Comparison of ENCODE assay signal across 8 mouse cellular contexts in the genomic region with DNA sequence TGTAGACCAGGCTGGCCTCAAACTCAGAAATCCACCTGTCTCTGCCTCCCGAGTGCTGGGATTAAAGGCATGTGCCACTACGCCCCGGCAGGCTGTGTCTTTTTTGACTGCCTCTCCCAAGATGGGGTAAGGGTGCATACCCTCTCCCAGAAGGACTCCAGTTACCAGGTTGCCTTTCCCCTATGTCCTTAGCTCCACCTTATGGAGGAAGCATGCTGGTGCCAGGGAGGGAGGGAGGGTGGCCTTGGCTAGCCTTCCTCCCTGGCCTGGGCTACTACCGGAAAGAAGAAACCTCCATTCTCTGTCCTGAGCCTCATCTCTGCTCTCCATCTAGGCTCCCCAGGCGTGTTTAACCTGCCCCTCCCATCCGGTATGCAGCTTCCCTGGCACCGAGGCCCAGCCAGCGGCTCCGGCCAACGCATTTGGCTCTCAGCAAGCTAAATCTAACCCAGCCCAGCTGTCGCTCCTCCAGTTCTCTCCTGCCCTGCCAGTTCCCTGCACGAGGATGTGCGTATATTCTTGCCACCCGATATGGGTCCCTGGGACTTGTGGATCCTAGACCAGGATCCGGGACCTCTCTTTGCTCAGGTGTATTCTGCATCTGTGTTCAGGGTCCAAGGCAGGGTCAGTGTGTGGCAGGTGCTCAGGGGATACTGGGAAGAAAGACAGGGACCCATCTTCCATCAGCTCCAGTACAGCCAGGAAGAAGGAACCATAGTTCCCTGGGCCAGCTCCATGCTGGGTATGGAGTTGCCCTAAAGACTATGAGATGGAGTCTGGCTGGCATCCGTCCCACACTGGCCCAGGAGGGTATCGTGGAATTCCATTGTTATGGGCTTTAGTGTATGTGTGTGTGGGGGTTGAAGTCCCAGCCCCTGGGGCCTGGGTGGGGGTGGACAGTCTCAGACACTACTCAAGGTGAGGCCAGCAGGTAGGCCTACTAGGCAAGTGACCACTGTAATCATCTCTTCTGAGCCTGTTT. TPM values are rescaled to one million over a fixed set of nuclear protein-coding genes. Genes with fewer than 3 reads are reported as not detected.
DNase-seq lines count a peak whose midpoint lies in the region; ATAC-seq and TF ChIP-seq lines count a peak whose summit lies in the region.

No protein-coding gene starts in this region.

- H3K27me3 ChIP-seq in neural tube, embryonic 13.5 days, result no peaks in the 10 kb centered on the region
- peaks cover 15% of the 10 kb centered on the region; the same call in 1 of the 2 replicates for H3K27me3 ChIP-seq in heart, embryonic 13.5 days (replicated peaks)

- peaks cover 42% of the 10 kb centered on the region for H3K4me1 ChIP-seq in neural tube, embryonic 13.5 days (replicated peaks)
- peaks cover 15% of the 10 kb centered on the region for H3K4me1 ChIP-seq in cortical plate, adult 2 months (ENCODE audit: control insufficient read depth, insufficient read depth, low read length)
- peaks cover 47% of the 10 kb centered on the region for H3K4me1 ChIP-seq in heart, embryonic 13.5 days

- no peak overlapping the region for H3K4me2 ChIP-seq in neural tube, embryonic 13.5 days
- H3K4me2 ChIP-seq in heart, embryonic 13.5 days, result no peak overlapping the region

- ATAC-seq in neural tube, embryonic 13.5 days (ENCODE audit: low read depth), result no peak
- no peak for ATAC-seq in heart, embryonic 13.5 days (ENCODE audit: extremely low read depth, insufficient number of reproducible peaks, low FRiP score, low TSS enrichment)

- 0 out of 2 replicates have a peak overlapping the region, but pooled peaks have one; percentile 11 for H3K27ac ChIP-seq in neural tube, embryonic 13.5 days (replicated peaks)
- no peak overlapping the region for H3K27ac ChIP-seq in cortical plate, adult 2 months (ENCODE audit: insufficient read depth, low read length)
- H3K27ac ChIP-seq in heart, embryonic 13.5 days (replicated peaks), result peak overlapping the region; percentile 65

- H3K4me3 ChIP-seq in neural tube, embryonic 13.5 days, result no peak overlapping the region
- H3K4me3 ChIP-seq in cortical plate, adult 2 months (ENCODE audit: insufficient read depth, low read length), result no peak overlapping the region
- H3K4me3 ChIP-seq in heart, embryonic 13.5 days, result no peak overlapping the region

- no peaks in the 10 kb centered on the region for H3K9me3 ChIP-seq in neural tube, embryonic 13.5 days
- no peaks in the 10 kb centered on the region for H3K9me3 ChIP-seq in heart, embryonic 13.5 days

- H3K36me3 ChIP-seq in neural tube, embryonic 13.5 days, result no peaks in the 10 kb centered on the region
- H3K36me3 ChIP-seq in heart, embryonic 13.5 days, result no peaks in the 10 kb centered on the region

- TF ChIP-seq CTCF in cortical plate, adult 2 months (IDR thresholded peaks at IDR 0.05; ENCODE audit: extremely low read depth, insufficient read depth, low read length), result 0 out of 2 replicates have a peak, but pooled peaks have one; percentile 9

- intact Hi-C loops in left cerebral cortex, postnatal 14 days (cut with DNase I), result no loop called here

- no peak for DNase-seq in neural tube, embryonic 10.5 days (ENCODE audit: extremely low spot score, low spot score)
- peak; percentile 74 to 79 for DNase-seq in left cerebral cortex, postnatal 14 days (ENCODE audit: low spot score in 2 of 2)
- peak; percentile 60 for DNase-seq in right cerebral cortex, postnatal 4 days
- no peak for DNase-seq in thymus, postnatal 4 days
- no peak for DNase-seq in spleen, postnatal 36 days (ENCODE audit: low spot score in 2 of 2)

- H3K9ac ChIP-seq in neural tube, embryonic 13.5 days, result no peak overlapping the region; the same call in 1 of the 2 replicates
- 0 out of 2 replicates have a peak overlapping the region, but pooled peaks have one; percentile 16 for H3K9ac ChIP-seq in heart, embryonic 13.5 days

- TF ChIP-seq POLR2A in cortical plate, adult 2 months (IDR thresholded peaks at IDR 0.05; ENCODE audit: extremely low read depth, insufficient read depth, low read length), result no peak

- 60% methylated on average over 17 of the region's 17 CpGs for WGBS in neural tube, embryonic 13.5 days
- WGBS in heart, embryonic 13.5 days, result 52% methylated on average over 17 of the region's 17 CpGs

RNA-seq across cellular contexts. Expression of a gene that starts 4.9 kb away (rescaled TPM):
- 61.2 and 64.5 TPM in 2 replicates for polyA plus RNA-seq in neural tube, embryonic 13.5 days (2015; fragmentation: Nextera tagmentation; extraction: Ambion mirVana)
- 45.3 and 48.2 TPM in 2 replicates for polyA plus RNA-seq in cortical plate, adult 2 months (2012; rRNA removed)
- 34.1 and 37.8 TPM in 2 replicates for polyA plus RNA-seq in heart, embryonic 13.5 days (2015; fragmentation: Nextera tagmentation; extraction: Ambion mirVana)
- 10 to 100 TPM; 51.4 to 52.8 TPM for total RNA-seq in left cerebral cortex, postnatal 14 days (2021)

RNA-seq across cellular contexts. Expression of a gene that starts 9.9 kb away (rescaled TPM):
- 2.5 TPM in 2 replicates for polyA plus RNA-seq in neural tube, embryonic 13.5 days (2015; fragmentation: Nextera tagmentation; extraction: Ambion mirVana)
- polyA plus RNA-seq in cortical plate, adult 2 months (2012; rRNA removed), result 83.6 and 103 TPM in 2 replicates
- not detected in 2 replicates for polyA plus RNA-seq in heart, embryonic 13.5 days (2015; fragmentation: Nextera tagmentation; extraction: Ambion mirVana)
- total RNA-seq in left cerebral cortex, postnatal 14 days (2021), result 10 to 100 TPM; 65.4 to 73.5 TPM

RNA-seq across cellular contexts. Expression of a gene that starts 43.8 kb away (rescaled TPM):
- 31.5 and 32.9 TPM in 2 replicates for polyA plus RNA-seq in neural tube, embryonic 13.5 days (2015; fragmentation: Nextera tagmentation; extraction: Ambion mirVana)
- 27.4 and 28.4 TPM in 2 replicates for polyA plus RNA-seq in cortical plate, adult 2 months (2012; rRNA removed)
- polyA plus RNA-seq in heart, embryonic 13.5 days (2015; fragmentation: Nextera tagmentation; extraction: Ambion mirVana), result 23.9 and 24.8 TPM in 2 replicates
- 10 to 100 TPM; 16.1 to 17.8 TPM for total RNA-seq in left cerebral cortex, postnatal 14 days (2021)

RNA-seq across cellular contexts. Expression of a gene that starts 57.1 kb away (rescaled TPM):
- polyA plus RNA-seq in neural tube, embryonic 13.5 days (2015; fragmentation: Nextera tagmentation; extraction: Ambion mirVana), result 190 and 208 TPM in 2 replicates
- 89.8 and 92.1 TPM in 2 replicates for polyA plus RNA-seq in cortical plate, adult 2 months (2012; rRNA removed)
- 150 and 155 TPM in 2 replicates for polyA plus RNA-seq in heart, embryonic 13.5 days (2015; fragmentation: Nextera tagmentation; extraction: Ambion mirVana)
- 100 to 1,000 TPM; 104 to 109 TPM for total RNA-seq in left cerebral cortex, postnatal 14 days (2021)

Comparison
In these comparisons a context has a peak if more than half of its experiments do, and no peak if none do; other contexts are left out.
1. DNase-seq: peak in left cerebral cortex, postnatal 14 days (2 of 2) and right cerebral cortex, postnatal 4 days (single experiment); none in neural tube, embryonic 10.5 days (single experiment), thymus, postnatal 4 days (single experiment) and spleen, postnatal 36 days (0 of 2).
2. RNA of a gene that starts 9.9 kb away (polyA plus RNA-seq): 83.6 to 103 TPM in cortical plate, adult 2 months; 2.5 TPM in neural tube, embryonic 13.5 days and not detected in heart, embryonic 13.5 days; every median in the first group is over 10 times any median in the second.